Mouse (Mus musculus) megakaryocyte progenitor cell, adult 5-6 weeks (primary cell): Measurements from ENCODE around the gene Cd320. TPM values are rescaled to one million over a fixed set of nuclear protein-coding genes. Genes with fewer than 3 reads are reported as not detected.
"Not testable (repeated sequence)": the region's sequence is repeated elsewhere in the genome, so short reads cannot be mapped to it uniquely, and the experiment has no call there.

Experiments
- ATAC-seq: replicated peaks from 2 replicates; pipeline ENCODE4 v1.8.0; 2016; ENCODE audit warnings: mild to moderate bottlenecking, moderate TSS enrichment, inconsistent platforms; ENCODE audit not compliant: poor library complexity
- total RNA-seq, 2 experiments: library from RNA; stranded (forward) in 1 of 2; stranded (reverse) in 1 of 2; fragments of 157-497, 149-512 nt in 1 of 2; fragments of 200-1000 nt in 1 of 2; gene quantifications; 2 replicates each; pipeline versions ENCODE4 v1.2.3 to v1.2.4; 2015 to 2017

Cd320 gene
- total RNA-seq, 2 experiments from 2014 or later, result 31.9 to 37.7 TPM

- peak; percentile 62 for ATAC-seq
These were observed 54.4 kb downstream of the Cd320 start for GRCm38 (mm10) chr17:33897114-33897794.

- ATAC-seq, result not testable (repeated sequence)
These were observed 55.3 kb downstream of the Cd320 start for GRCm38 (mm10) chr17:33898193-33898592.

Other genes starting within 250 kb of the Cd320 start
- 41.4 and 48.9 TPM in 2 replicates for gene Zfp414, start 214.0 kb upstream of the Cd320 start, total RNA-seq (2015)
- gene Zfp414, start 214.0 kb upstream of the Cd320 start, total RNA-seq (2017), result 15.0 and 25.0 TPM in 2 replicates
- 39.0 and 43.7 TPM in 2 replicates for gene Pram1, start 205.0 kb upstream of the Cd320 start, total RNA-seq (2015)
- 10.7 and 11.1 TPM in 2 replicates for gene Pram1, start 205.0 kb upstream of the Cd320 start, total RNA-seq (2017)
- gene Hnrnpm, start 156.2 kb upstream of the Cd320 start, total RNA-seq (2015), result 496 and 582 TPM in 2 replicates
- 298 and 344 TPM in 2 replicates for gene Hnrnpm, start 156.2 kb upstream of the Cd320 start, total RNA-seq (2017)
- 36.3 and 38.8 TPM in 2 replicates for gene March2, start 124.4 kb upstream of the Cd320 start, total RNA-seq (2015)
- 22.8 and 31.4 TPM in 2 replicates for gene March2, start 124.4 kb upstream of the Cd320 start, total RNA-seq (2017)
- 75.7 and 89.0 TPM in 2 replicates for gene Rab11b, start 82.6 kb upstream of the Cd320 start, total RNA-seq (2015)
- 24.4 and 30.6 TPM in 2 replicates for gene Rab11b, start 82.6 kb upstream of the Cd320 start, total RNA-seq (2017)
- gene Angptl4, start 61.3 kb upstream of the Cd320 start, total RNA-seq (2015), result 7.3 and 9.2 TPM in 2 replicates
- gene Angptl4, start 61.3 kb upstream of the Cd320 start, total RNA-seq (2017), result 8.4 and 9.7 TPM in 2 replicates
- gene Kank3, start 32.6 kb upstream of the Cd320 start, total RNA-seq (2015), result 9.6 and 12.7 TPM in 2 replicates
- 5.7 and 9.7 TPM in 2 replicates for gene Kank3, start 32.6 kb upstream of the Cd320 start, total RNA-seq (2017)
- gene Rps28, start 18.5 kb upstream of the Cd320 start, total RNA-seq (2015), result 1,132 and 1,209 TPM in 2 replicates
- 2,303 and 3,173 TPM in 2 replicates for gene Rps28, start 18.5 kb upstream of the Cd320 start, total RNA-seq (2017)
- gene Ndufa7, start 18.5 kb upstream of the Cd320 start, total RNA-seq (2015), result 161 and 174 TPM in 2 replicates
- gene Ndufa7, start 18.5 kb upstream of the Cd320 start, total RNA-seq (2017), result 122 and 151 TPM in 2 replicates
- 2.2 TPM in 1 of 2 replicates, not detected in the other for gene Gm7029, start 30.7 kb downstream of the Cd320 start, total RNA-seq (2015)
- gene Gm7029, start 30.7 kb downstream of the Cd320 start, total RNA-seq (2017), result not detected in 2 replicates
- gene Kifc1, start 47.6 kb downstream of the Cd320 start, total RNA-seq (2015), result 6.6 and 10.8 TPM in 2 replicates
- gene Kifc1, start 47.6 kb downstream of the Cd320 start, total RNA-seq (2017), result 28.6 and 30.3 TPM in 2 replicates
- gene Platr17, start 62.0 kb downstream of the Cd320 start, total RNA-seq (2015), result 0.17 and 0.37 TPM in 2 replicates
- gene Platr17, start 62.0 kb downstream of the Cd320 start, total RNA-seq (2017), result 0.29 and 1.4 TPM in 2 replicates
- 35.7 and 44.5 TPM in 2 replicates for gene Daxx, start 66.3 kb downstream of the Cd320 start, total RNA-seq (2015)
- gene Daxx, start 66.3 kb downstream of the Cd320 start, total RNA-seq (2017), result 28.7 and 32.1 TPM in 2 replicates
- 51.0 and 56.8 TPM in 2 replicates for gene Tapbp, start 72.8 kb downstream of the Cd320 start, total RNA-seq (2015)
- 47.6 and 48.0 TPM in 2 replicates for gene Tapbp, start 72.8 kb downstream of the Cd320 start, total RNA-seq (2017)
- gene Zbtb22, start 72.8 kb downstream of the Cd320 start, total RNA-seq (2015), result 10.0 and 11.5 TPM in 2 replicates
- gene Zbtb22, start 72.8 kb downstream of the Cd320 start, total RNA-seq (2017), result 13.3 and 19.2 TPM in 2 replicates
- gene Rgl2, start 86.5 kb downstream of the Cd320 start, total RNA-seq (2015), result 20.3 and 22.7 TPM in 2 replicates
- gene Rgl2, start 86.5 kb downstream of the Cd320 start, total RNA-seq (2017), result 37.9 and 47.9 TPM in 2 replicates
- gene Pfdn6, start 97.3 kb downstream of the Cd320 start, total RNA-seq (2015), result 124 and 132 TPM in 2 replicates
- gene Pfdn6, start 97.3 kb downstream of the Cd320 start, total RNA-seq (2017), result 144 and 218 TPM in 2 replicates
- 43.7 and 53.1 TPM in 2 replicates for gene Wdr46, start 97.6 kb downstream of the Cd320 start, total RNA-seq (2015)
- gene Wdr46, start 97.6 kb downstream of the Cd320 start, total RNA-seq (2017), result 64.4 and 65.4 TPM in 2 replicates
- 1.1 and 2.7 TPM in 2 replicates for gene B3galt4, start 108.4 kb downstream of the Cd320 start, total RNA-seq (2015)
- gene B3galt4, start 108.4 kb downstream of the Cd320 start, total RNA-seq (2017), result 5.8 and 7.6 TPM in 2 replicates
- 16.6 and 19.1 TPM in 2 replicates for gene Vps52, start 112.7 kb downstream of the Cd320 start, total RNA-seq (2015)
- 13.7 and 15.7 TPM in 2 replicates for gene Vps52, start 112.7 kb downstream of the Cd320 start, total RNA-seq (2017)
- 3,964 and 4,103 TPM in 2 replicates for gene Rps18, start 112.9 kb downstream of the Cd320 start, total RNA-seq (2015)
- gene Rps18, start 112.9 kb downstream of the Cd320 start, total RNA-seq (2017), result 1,202 and 1,622 TPM in 2 replicates
- 914 and 1,011 TPM in 2 replicates for gene H2-K1, start 157.3 kb downstream of the Cd320 start, total RNA-seq (2015)
- 697 and 748 TPM in 2 replicates for gene H2-K1, start 157.3 kb downstream of the Cd320 start, total RNA-seq (2017)
- gene Ring1, start 181.6 kb downstream of the Cd320 start, total RNA-seq (2015), result 8.1 and 9.6 TPM in 2 replicates
- gene Ring1, start 181.6 kb downstream of the Cd320 start, total RNA-seq (2017), result 9.8 and 12.7 TPM in 2 replicates
- gene H2-Ke6, start 185.0 kb downstream of the Cd320 start, total RNA-seq (2015), result 61.7 and 65.6 TPM in 2 replicates
- 36.6 and 46.5 TPM in 2 replicates for gene H2-Ke6, start 185.0 kb downstream of the Cd320 start, total RNA-seq (2017)
- 6.2 and 9.5 TPM in 2 replicates for gene Slc39a7, start 188.6 kb downstream of the Cd320 start, total RNA-seq (2015)
- 101 and 107 TPM in 2 replicates for gene Slc39a7, start 188.6 kb downstream of the Cd320 start, total RNA-seq (2017)
- 22.1 and 22.2 TPM in 2 replicates for gene Rxrb, start 188.7 kb downstream of the Cd320 start, total RNA-seq (2015)
- 34.2 and 42.6 TPM in 2 replicates for gene Rxrb, start 188.7 kb downstream of the Cd320 start, total RNA-seq (2017)
- 0.83 and 0.94 TPM in 2 replicates for gene Col11a2, start 196.3 kb downstream of the Cd320 start, total RNA-seq (2015)
- 1.9 and 3.1 TPM in 2 replicates for gene Col11a2, start 196.3 kb downstream of the Cd320 start, total RNA-seq (2017)
- gene H2-Oa, start 249.2 kb downstream of the Cd320 start, total RNA-seq (2015), result 7.7 and 9.6 TPM in 2 replicates
- 2.7 TPM in 2 replicates for gene H2-Oa, start 249.2 kb downstream of the Cd320 start, total RNA-seq (2017)